Mouse (Mus musculus): Measurements from ENCODE around the gene Ndc80. TPM values are rescaled to one million over a fixed set of nuclear protein-coding genes. Genes with fewer than 3 reads are reported as not detected.
"Not testable (repeated sequence)": the region's sequence is repeated elsewhere in the genome, so short reads cannot be mapped to it uniquely, and the experiment has no call there.

Gene Ndc80
- 30.2 and 32.5 TPM in 2 replicates for polyA plus RNA-seq (2015; fragmentation: Nextera tagmentation; extraction: Ambion mirVana)

- H3K4me1 ChIP-seq (ENCODE audit: control insufficient read depth, low read depth, low read length), result peaks cover 14% of the 10 kb centered on the region
- H3K9me3 ChIP-seq (replicated peaks; ENCODE audit: control insufficient read depth, low read length), result no peaks in the 10 kb centered on the region
- peak within 1 kb of the TSS; percentile 98 for H3K4me3 ChIP-seq (ENCODE audit: low read depth, low read length)
- H3K36me3 ChIP-seq (ENCODE audit: control insufficient read depth, insufficient read depth), result peaks cover 9% of the 10 kb centered on the region
- peak within 1 kb of the TSS; percentile 93 for H3K9ac ChIP-seq (ENCODE audit: low read depth, low read length)
- peak within 1 kb of the TSS; percentile 99 for H3K27ac ChIP-seq (ENCODE audit: low read length)
- peak; percentile 91 for ATAC-seq (ENCODE audit: low read depth)
- WGBS (ENCODE audit: insufficient replicate concordance), result under 1% methylated on average over 66 of the region's 66 CpGs
- no peaks in the 10 kb centered on the region for H3K27me3 ChIP-seq (ENCODE audit: control insufficient read depth, insufficient read depth, low read depth, low read length)
- H3K4me2 ChIP-seq (ENCODE audit: low read depth, low read length), result peak within 1 kb of the TSS; percentile 93
These were observed at the start of gene Ndc80 for GRCm38 (mm10) chr17:71526711-71527564. Gene Ndc80 (minus strand): TSS chr17:71526857.

GRCm38 (mm10) chr17:71561631-71562030 is 35.0 kb upstream of the Ndc80 start:
- no peak for ATAC-seq (ENCODE audit: low read depth)
- H3K36me3 ChIP-seq (ENCODE audit: control insufficient read depth, insufficient read depth), result no peaks in the 10 kb centered on the region
- no peak overlapping the region for H3K4me2 ChIP-seq (ENCODE audit: low read depth, low read length)
- no peak overlapping the region for H3K9ac ChIP-seq (ENCODE audit: low read depth, low read length)
- H3K4me1 ChIP-seq (ENCODE audit: control insufficient read depth, low read depth, low read length), result no peaks in the 10 kb centered on the region
- no peaks in the 10 kb centered on the region for H3K9me3 ChIP-seq (replicated peaks; ENCODE audit: control insufficient read depth, low read length)
- H3K27me3 ChIP-seq (ENCODE audit: control insufficient read depth, insufficient read depth, low read depth, low read length), result no peaks in the 10 kb centered on the region
- no peak overlapping the region for H3K4me3 ChIP-seq (ENCODE audit: low read depth, low read length)
- no peak overlapping the region for H3K27ac ChIP-seq (ENCODE audit: low read length)

- no peak for ATAC-seq (ENCODE audit: low read depth)
- no peak overlapping the region for H3K9ac ChIP-seq (ENCODE audit: low read depth, low read length)
- H3K27me3 ChIP-seq (ENCODE audit: control insufficient read depth, insufficient read depth, low read depth, low read length), result peaks cover 33% of the 10 kb centered on the region
- H3K9me3 ChIP-seq (replicated peaks; ENCODE audit: control insufficient read depth, low read length), result no peaks in the 10 kb centered on the region
- peak overlapping the region; percentile 100 for H3K4me2 ChIP-seq (ENCODE audit: low read depth, low read length)
- H3K4me1 ChIP-seq (ENCODE audit: control insufficient read depth, low read depth, low read length), result peaks cover 14% of the 10 kb centered on the region
- H3K4me3 ChIP-seq (ENCODE audit: low read depth, low read length), result no peak overlapping the region
- no peak overlapping the region for H3K27ac ChIP-seq (ENCODE audit: low read length)
- WGBS (ENCODE audit: insufficient replicate concordance), result 10% methylated on average over 11 of the region's 11 CpGs
- no peaks in the 10 kb centered on the region for H3K36me3 ChIP-seq (ENCODE audit: control insufficient read depth, insufficient read depth)
These were observed 26.2 kb upstream of the Ndc80 start for GRCm38 (mm10) chr17:71552901-71553300.

- under 1% methylated on average over 77 of the region's 78 CpGs for WGBS (ENCODE audit: insufficient replicate concordance)
- H3K36me3 ChIP-seq (ENCODE audit: control insufficient read depth, insufficient read depth), result no peaks in the 10 kb centered on the region
- ATAC-seq (ENCODE audit: low read depth), result peak; percentile 95
- H3K4me3 ChIP-seq (ENCODE audit: low read depth, low read length), result peak within 1 kb of the TSS; percentile 68
- H3K4me1 ChIP-seq (ENCODE audit: control insufficient read depth, low read depth, low read length), result peaks cover 14% of the 10 kb centered on the region
- H3K9ac ChIP-seq (ENCODE audit: low read depth, low read length), result peak within 1 kb of the TSS; percentile 80
- H3K9me3 ChIP-seq (replicated peaks; ENCODE audit: control insufficient read depth, low read length), result no peaks in the 10 kb centered on the region
- H3K27ac ChIP-seq (ENCODE audit: low read length), result peak within 1 kb of the TSS; percentile 21; the same call in 1 of the 2 replicates
- H3K4me2 ChIP-seq (ENCODE audit: low read depth, low read length), result peak within 1 kb of the TSS; percentile 100
- H3K27me3 ChIP-seq (ENCODE audit: control insufficient read depth, insufficient read depth, low read depth, low read length), result peaks cover 33% of the 10 kb centered on the region
These were observed 25.2 kb upstream of the Ndc80 start, which contains the start of gene Spdya for GRCm38 (mm10) chr17:71551757-71552451. Gene Spdya (plus strand): TSS chr17:71552061.

GRCm38 (mm10) chr17:71551350-71551749 is 24.7 kb upstream of the Ndc80 start:
- no peak for ATAC-seq (ENCODE audit: low read depth)
- Histone ChIP-seq H3K9ac (ENCODE audit: low read depth, low read length) (peak overlapping the region; percentile 64), H3K27me3 (ENCODE audit: control insufficient read depth, insufficient read depth, low read depth, low read length) (peaks cover 33% of the 10 kb centered on the region), H3K36me3 (ENCODE audit: control insufficient read depth, insufficient read depth) (no peaks in the 10 kb centered on the region), H3K27ac (ENCODE audit: low read length) (no peak overlapping the region), H3K4me1 (ENCODE audit: control insufficient read depth, low read depth, low read length) (peaks cover 14% of the 10 kb centered on the region), H3K4me2 (ENCODE audit: low read depth, low read length) (peak overlapping the region; percentile 100), H3K4me3 (ENCODE audit: low read depth, low read length) (peak overlapping the region; percentile 68), H3K9me3 (replicated peaks; ENCODE audit: control insufficient read depth, low read length) (no peaks in the 10 kb centered on the region)
- 11% methylated on average over 6 of the region's 6 CpGs for WGBS (ENCODE audit: insufficient replicate concordance)

- Histone ChIP-seq H3K9ac (ENCODE audit: low read depth, low read length) (no peak overlapping the region), H3K4me1 (ENCODE audit: control insufficient read depth, low read depth, low read length) (peaks cover 14% of the 10 kb centered on the region), H3K27me3 (ENCODE audit: control insufficient read depth, insufficient read depth, low read depth, low read length) (peaks cover 29% of the 10 kb centered on the region), H3K36me3 (ENCODE audit: control insufficient read depth, insufficient read depth) (no peaks in the 10 kb centered on the region), H3K9me3 (replicated peaks; ENCODE audit: control insufficient read depth, low read length) (no peaks in the 10 kb centered on the region), H3K4me3 (ENCODE audit: low read depth, low read length) (no peak overlapping the region), H3K27ac (ENCODE audit: low read length) (no peak overlapping the region), H3K4me2 (ENCODE audit: low read depth, low read length) (no peak overlapping the region)
- WGBS (ENCODE audit: insufficient replicate concordance), result 8% methylated on average over 1 of the region's 1 CpGs
- no peak for ATAC-seq (ENCODE audit: low read depth)
These were observed 21.9 kb upstream of the Ndc80 start for GRCm38 (mm10) chr17:71548586-71548985.

- 49% methylated on average over 3 of the region's 3 CpGs for WGBS (ENCODE audit: insufficient replicate concordance)
- no peaks in the 10 kb centered on the region for H3K4me1 ChIP-seq (ENCODE audit: control insufficient read depth, low read depth, low read length)
- H3K27me3 ChIP-seq (ENCODE audit: control insufficient read depth, insufficient read depth, low read depth, low read length), result no peaks in the 10 kb centered on the region
- no peak overlapping the region for H3K4me2 ChIP-seq (ENCODE audit: low read depth, low read length)
- no peaks in the 10 kb centered on the region for H3K9me3 ChIP-seq (replicated peaks; ENCODE audit: control insufficient read depth, low read length)
- ATAC-seq (ENCODE audit: low read depth), result no peak
- no peak overlapping the region for H3K9ac ChIP-seq (ENCODE audit: low read depth, low read length)
- no peaks in the 10 kb centered on the region for H3K36me3 ChIP-seq (ENCODE audit: control insufficient read depth, insufficient read depth)
- no peak overlapping the region for H3K4me3 ChIP-seq (ENCODE audit: low read depth, low read length)
- H3K27ac ChIP-seq (ENCODE audit: low read length), result no peak overlapping the region
These were observed 10.5 kb upstream of the Ndc80 start for GRCm38 (mm10) chr17:71537164-71537563.

GRCm38 (mm10) chr17:71535595-71535994 is 8.9 kb upstream of the Ndc80 start:
- H3K4me2 ChIP-seq (ENCODE audit: low read depth, low read length); ATAC-seq (ENCODE audit: low read depth); H3K27me3 ChIP-seq (ENCODE audit: control insufficient read depth, insufficient read depth, low read depth, low read length); H3K9ac ChIP-seq (ENCODE audit: low read depth, low read length); H3K9me3 ChIP-seq (replicated peaks; ENCODE audit: control insufficient read depth, low read length); H3K27ac ChIP-seq (ENCODE audit: low read length); H3K4me1 ChIP-seq (ENCODE audit: control insufficient read depth, low read depth, low read length); H3K4me3 ChIP-seq (ENCODE audit: low read depth, low read length); H3K36me3 ChIP-seq (ENCODE audit: control insufficient read depth, insufficient read depth): not testable (repeated sequence)
- 43% methylated on average over 1 of the region's 1 CpGs for WGBS (ENCODE audit: insufficient replicate concordance)

GRCm38 (mm10) chr17:71528042-71528441 is 1.4 kb upstream of the Ndc80 start:
- Histone ChIP-seq H3K36me3 (ENCODE audit: control insufficient read depth, insufficient read depth) (peaks cover 6% of the 10 kb centered on the region), H3K27ac (ENCODE audit: low read length) (no peak overlapping the region), H3K27me3 (ENCODE audit: control insufficient read depth, insufficient read depth, low read depth, low read length) (no peaks in the 10 kb centered on the region), H3K4me3 (ENCODE audit: low read depth, low read length) (no peak overlapping the region), H3K9ac (ENCODE audit: low read depth, low read length) (no peak overlapping the region), H3K4me1 (ENCODE audit: control insufficient read depth, low read depth, low read length) (peaks cover 14% of the 10 kb centered on the region), H3K9me3 (replicated peaks; ENCODE audit: control insufficient read depth, low read length) (no peaks in the 10 kb centered on the region), H3K4me2 (ENCODE audit: low read depth, low read length) (no peak overlapping the region)
- ATAC-seq (ENCODE audit: low read depth), result no peak

Measured in liver, embryonic 16.5 days (tissue).